In the genomic region with DNA sequence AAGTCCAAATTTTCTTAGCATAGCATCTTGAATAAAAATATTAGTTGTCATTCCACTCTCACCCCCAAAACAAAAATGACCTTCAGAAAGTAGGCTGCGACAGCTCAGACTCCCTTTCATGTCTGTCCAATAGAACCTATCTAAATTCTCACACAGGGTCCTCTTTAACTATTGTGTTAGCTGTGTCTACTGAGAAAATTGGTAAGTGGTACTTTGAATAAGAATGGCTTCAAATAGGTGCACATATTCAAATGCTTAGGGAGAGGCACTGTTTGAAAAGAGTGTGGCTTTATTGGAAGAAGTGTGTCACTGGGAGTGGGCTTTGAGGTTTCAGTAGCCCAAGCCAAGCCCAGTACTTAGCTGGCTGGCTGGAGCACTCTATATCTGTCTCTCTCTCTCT, we compare ENCODE assay signal across 26 mouse cellular contexts.
"Had no signal": no experiment of that assay in that cellular context is flagged by ENCODE, and none has a peak within 500 bp of the region (broad histone marks: within the 10 kb centered on the region; RNA-seq: fewer than 3 reads in every experiment).

No protein-coding gene starts in this region.

- ATAC-seq: forebrain, embryonic 14.5 days; forebrain, embryonic 15.5 days; forebrain, embryonic 16.5 days; forebrain, postnatal 0 days had no signal

- H3K9ac ChIP-seq: embryonic facial prominence, embryonic 12.5 days; embryonic facial prominence, embryonic 13.5 days; embryonic facial prominence, embryonic 15.5 days; forebrain, embryonic 12.5 days; forebrain, embryonic 15.5 days; forebrain, postnatal 0 days; heart, embryonic 12.5 days had no signal

- H3K27me3 ChIP-seq: embryonic facial prominence, embryonic 12.5 days; embryonic facial prominence, embryonic 13.5 days; embryonic facial prominence, embryonic 15.5 days; forebrain, embryonic 12.5 days; forebrain, embryonic 15.5 days; heart, embryonic 12.5 days had no signal

- H3K9me3 ChIP-seq: embryonic facial prominence, embryonic 10.5 days; embryonic facial prominence, embryonic 12.5 days; embryonic facial prominence, embryonic 13.5 days; embryonic facial prominence, embryonic 15.5 days; forebrain, embryonic 10.5 days; forebrain, embryonic 12.5 days; forebrain, embryonic 15.5 days; heart, embryonic 10.5 days; heart, embryonic 12.5 days had no signal

- DNase-seq: cerebellum, postnatal 10 days; cerebellum, postnatal 14 days; cerebellum, postnatal 25 days; cerebellum, postnatal 36 days; embryo, embryonic 11 days; forebrain, postnatal 0 days; gastrocnemius, postnatal 10 days; gastrocnemius, postnatal 14 days; gastrocnemius, postnatal 25 days; gastrocnemius, postnatal 36 days; heart, adult 11 months; heart, adult 18-20 months; heart, adult 2 months had no signal

- H3K27ac ChIP-seq: embryonic facial prominence, embryonic 10.5 days; embryonic facial prominence, embryonic 12.5 days; embryonic facial prominence, embryonic 13.5 days; embryonic facial prominence, embryonic 15.5 days; forebrain, embryonic 10.5 days; forebrain, embryonic 12.5 days; forebrain, embryonic 15.5 days; heart, adult 2 months; heart, embryonic 10.5 days had no signal

- H3K4me3 ChIP-seq: embryonic facial prominence, embryonic 10.5 days; embryonic facial prominence, embryonic 12.5 days; embryonic facial prominence, embryonic 13.5 days; embryonic facial prominence, embryonic 15.5 days; erythroblast, embryonic 14.5 days; forebrain, embryonic 10.5 days; forebrain, embryonic 12.5 days; forebrain, embryonic 15.5 days; heart, adult 2 months; heart, embryonic 10.5 days; heart, embryonic 12.5 days had no signal

- H3K36me3 ChIP-seq: embryonic facial prominence, embryonic 10.5 days; embryonic facial prominence, embryonic 12.5 days; embryonic facial prominence, embryonic 13.5 days; embryonic facial prominence, embryonic 15.5 days; forebrain, embryonic 10.5 days; forebrain, embryonic 12.5 days; forebrain, embryonic 15.5 days; heart, embryonic 10.5 days; heart, embryonic 12.5 days had no signal

- H3K4me2 ChIP-seq: embryonic facial prominence, embryonic 12.5 days; embryonic facial prominence, embryonic 13.5 days; embryonic facial prominence, embryonic 15.5 days; forebrain, embryonic 12.5 days; forebrain, embryonic 15.5 days; heart, embryonic 11.5 days; heart, embryonic 12.5 days had no signal
